Mouse (Mus musculus): Measurements from ENCODE around the gene Pif1. TPM values are rescaled to one million over a fixed set of nuclear protein-coding genes. Genes with fewer than 3 reads are reported as not detected.

Gene Pif1
- total and polyA plus RNA-seq, 2 experiments from 2014 or later: 1.0 to 3.7 TPM

DNA sequence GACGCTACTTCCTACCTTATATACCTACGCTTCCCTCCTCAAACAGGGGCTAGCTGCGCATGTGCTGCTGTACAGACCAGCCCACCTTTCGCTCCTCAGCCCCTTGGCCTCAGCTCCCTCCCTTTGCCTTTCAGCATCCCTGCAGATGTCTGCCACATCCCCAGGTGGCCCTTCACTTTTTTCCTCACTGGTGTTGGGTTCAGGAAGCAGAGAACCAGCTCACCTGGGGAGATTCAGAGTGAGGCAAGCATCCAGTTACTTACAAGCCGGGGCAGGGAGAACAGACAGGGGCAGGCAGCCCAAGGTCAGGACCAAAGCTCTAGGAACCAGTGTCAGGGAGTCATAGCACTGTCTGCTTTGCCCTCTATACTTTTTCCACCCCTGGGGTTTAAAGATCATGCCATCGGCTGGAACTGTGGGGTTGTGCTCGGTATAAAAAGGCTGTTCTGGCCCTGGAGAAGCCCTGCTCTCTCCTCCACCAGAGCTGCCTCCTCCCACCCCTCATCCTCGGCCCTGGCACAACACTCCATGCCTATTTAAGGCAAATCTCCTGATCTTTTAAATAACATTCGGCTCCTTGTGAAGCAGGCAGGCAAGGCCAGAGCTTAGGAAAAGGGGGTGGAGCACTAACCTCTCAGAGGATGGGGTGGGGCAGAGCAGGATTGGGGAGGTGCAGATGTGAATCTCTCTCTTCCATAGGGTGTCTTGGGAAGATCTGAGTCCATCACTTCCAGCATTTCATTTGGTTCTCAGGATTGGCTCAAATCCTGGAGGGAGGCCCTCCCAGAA lies 19.6 kb downstream of the Pif1 start:
- Histone ChIP-seq H3K4me1 (ENCODE audit: insufficient read depth) (no peaks in the 10 kb centered on the region), H3K9ac (no peak overlapping the region), H3K9me3 (ENCODE audit: low read length) (no peaks in the 10 kb centered on the region), H3K4me3 (ENCODE audit: low read depth, low read length) (no peak overlapping the region), H3K4me2 (ENCODE audit: low read depth) (no peak overlapping the region), H3K27ac (ENCODE audit: low read depth, low read length) (no peak overlapping the region), H3K27me3 (ENCODE audit: insufficient read depth, low read length) (no peaks in the 10 kb centered on the region), H3K36me3 (ENCODE audit: insufficient read depth) (no peaks in the 10 kb centered on the region)
- no peak for DNase-seq
- no peak for TF ChIP-seq CTCF (IDR thresholded peaks at IDR 0.05; ENCODE audit: low read depth)
- WGBS: 44% methylated on average over 9 of the region's 9 CpGs
- no peak for ATAC-seq

GRCm38 (mm10) chr9:65607120-65607519 lies 20.2 kb downstream of the Pif1 start:
- DNase-seq (no peak), ATAC-seq (no peak)
- Histone ChIP-seq H3K27ac (ENCODE audit: low read depth, low read length) (no peak overlapping the region), H3K27me3 (ENCODE audit: insufficient read depth, low read length) (no peaks in the 10 kb centered on the region), H3K9me3 (ENCODE audit: low read length) (no peaks in the 10 kb centered on the region), H3K9ac (no peak overlapping the region), H3K4me2 (ENCODE audit: low read depth) (no peak overlapping the region), H3K4me3 (ENCODE audit: low read depth, low read length) (no peak overlapping the region), H3K36me3 (ENCODE audit: insufficient read depth) (no peaks in the 10 kb centered on the region), H3K4me1 (ENCODE audit: insufficient read depth) (no peaks in the 10 kb centered on the region)
- 24% methylated on average over 2 of the region's 2 CpGs for whole genome bisulfite sequencing
- no peak for TF ChIP-seq CTCF (IDR thresholded peaks at IDR 0.05; ENCODE audit: low read depth)

- Histone ChIP-seq H3K36me3 (ENCODE audit: insufficient read depth) (no peaks in the 10 kb centered on the region), H3K27ac (ENCODE audit: low read depth, low read length) (no peak overlapping the region), H3K4me3 (ENCODE audit: low read depth, low read length) (no peak overlapping the region), H3K27me3 (ENCODE audit: insufficient read depth, low read length) (no peaks in the 10 kb centered on the region), H3K9ac (no peak overlapping the region), H3K9me3 (ENCODE audit: low read length) (no peaks in the 10 kb centered on the region), H3K4me2 (ENCODE audit: low read depth) (no peak overlapping the region), H3K4me1 (ENCODE audit: insufficient read depth) (no peaks in the 10 kb centered on the region)
- no peak for DNase-seq
- 91% methylated on average over 5 of the region's 5 CpGs for WGBS
- no peak for TF ChIP-seq CTCF (IDR thresholded peaks at IDR 0.05; ENCODE audit: low read depth)
- no peak for ATAC-seq
These were observed 25.1 kb downstream of the Pif1 start for GRCm38 (mm10) chr9:65611969-65612486.

DNA sequence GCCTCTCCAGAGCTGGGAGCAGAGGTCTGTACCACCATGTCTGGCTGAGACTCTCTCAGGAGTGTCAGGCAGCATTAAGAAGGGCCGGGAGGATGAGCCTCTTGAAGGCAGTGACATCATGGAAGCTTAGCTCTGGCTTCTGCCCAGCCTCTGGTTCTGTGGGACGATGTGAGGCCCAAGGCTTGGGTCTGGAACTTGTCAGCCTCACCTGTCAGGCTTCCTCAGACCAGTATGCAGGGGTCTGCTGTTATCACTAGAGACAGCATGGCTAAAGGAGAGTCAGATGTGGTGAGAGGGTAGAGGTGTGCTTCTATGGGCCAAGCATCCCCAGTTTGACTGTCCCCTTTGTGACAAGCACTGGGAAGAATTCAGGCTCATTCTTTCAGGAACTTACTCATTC lies 26.1 kb downstream of the Pif1 start:
- H3K27ac ChIP-seq (ENCODE audit: low read depth, low read length): no peak overlapping the region
- H3K27me3 ChIP-seq (ENCODE audit: insufficient read depth, low read length): no peaks in the 10 kb centered on the region
- no peak overlapping the region for H3K4me2 ChIP-seq (ENCODE audit: low read depth)
- no peak for ATAC-seq
- WGBS: 54% methylated on average over 2 of the region's 2 CpGs
- DNase-seq: no peak
- no peak for TF ChIP-seq CTCF (IDR thresholded peaks at IDR 0.05; ENCODE audit: low read depth)
- H3K36me3 ChIP-seq (ENCODE audit: insufficient read depth): no peaks in the 10 kb centered on the region
- H3K9ac ChIP-seq: no peak overlapping the region
- no peaks in the 10 kb centered on the region for H3K4me1 ChIP-seq (ENCODE audit: insufficient read depth)
- no peak overlapping the region for H3K4me3 ChIP-seq (ENCODE audit: low read depth, low read length)
- no peaks in the 10 kb centered on the region for H3K9me3 ChIP-seq (ENCODE audit: low read length)

GRCm38 (mm10) chr9:65619311-65619710 lies 32.4 kb downstream of the Pif1 start:
- H3K9me3 ChIP-seq (ENCODE audit: low read length): no peaks in the 10 kb centered on the region
- no peak overlapping the region for H3K27ac ChIP-seq (ENCODE audit: low read depth, low read length)
- H3K4me2 ChIP-seq (ENCODE audit: low read depth): no peak overlapping the region
- DNase-seq (no peak), ATAC-seq (no peak)
- H3K9ac ChIP-seq: no peak overlapping the region
- TF ChIP-seq CTCF (IDR thresholded peaks at IDR 0.05; ENCODE audit: low read depth): no peak
- H3K36me3 ChIP-seq (ENCODE audit: insufficient read depth): no peaks in the 10 kb centered on the region
- no peaks in the 10 kb centered on the region for H3K4me1 ChIP-seq (ENCODE audit: insufficient read depth)
- 64% methylated on average over 3 of the region's 3 CpGs for WGBS
- H3K4me3 ChIP-seq (ENCODE audit: low read depth, low read length): no peak overlapping the region
- no peaks in the 10 kb centered on the region for H3K27me3 ChIP-seq (ENCODE audit: insufficient read depth, low read length)

DNA sequence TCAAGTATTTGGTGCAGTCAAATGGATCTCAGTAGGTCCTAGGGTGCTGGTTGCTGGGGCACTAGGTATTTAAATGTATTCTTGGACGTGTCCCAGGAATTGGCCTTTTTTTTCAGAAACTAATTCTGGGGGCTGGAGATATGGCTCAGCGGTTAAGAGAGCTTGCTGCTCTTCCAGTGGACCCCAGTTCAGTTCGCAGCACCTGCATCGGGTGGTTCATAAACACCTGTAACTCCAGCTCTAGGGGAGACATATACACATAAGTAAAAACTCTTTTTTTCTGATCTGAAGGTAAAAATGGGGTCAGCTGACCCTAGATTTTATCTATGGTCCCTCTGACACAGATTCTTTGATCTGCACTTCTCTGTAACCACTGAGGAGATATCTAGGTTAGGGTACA lies 34.2 kb downstream of the Pif1 start:
- TF ChIP-seq CTCF (IDR thresholded peaks at IDR 0.05; ENCODE audit: low read depth): no peak

DNA sequence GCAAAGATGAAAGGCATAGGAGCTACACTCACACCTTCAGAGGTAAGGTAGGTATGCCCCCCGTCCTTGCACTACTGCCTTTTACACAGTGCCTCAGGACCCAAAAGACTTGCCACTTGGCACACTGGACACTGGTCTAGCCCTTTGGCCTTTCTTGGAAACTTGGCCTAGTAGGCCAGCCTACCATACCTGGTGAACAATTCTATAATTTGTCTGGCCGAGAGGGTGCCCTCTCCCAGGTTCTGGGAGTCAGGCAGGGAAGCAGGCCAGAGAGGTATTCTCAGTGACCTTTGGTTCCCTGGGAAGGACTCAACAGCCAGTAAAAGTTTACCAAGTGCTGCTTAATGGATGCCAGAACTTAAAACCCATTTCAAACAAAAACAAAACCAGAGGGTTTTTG lies 34.7 kb downstream of the Pif1 start:
- DNase-seq (no peak), ATAC-seq (no peak)
- H3K4me1 ChIP-seq (ENCODE audit: insufficient read depth): no peaks in the 10 kb centered on the region
- no peak overlapping the region for H3K27ac ChIP-seq (ENCODE audit: low read depth, low read length)
- no peak for TF ChIP-seq CTCF (IDR thresholded peaks at IDR 0.05; ENCODE audit: low read depth)
- H3K36me3 ChIP-seq (ENCODE audit: insufficient read depth): no peaks in the 10 kb centered on the region
- 80% methylated on average over 2 of the region's 2 CpGs for WGBS
- no peak overlapping the region for H3K4me3 ChIP-seq (ENCODE audit: low read depth, low read length)
- no peaks in the 10 kb centered on the region for H3K9me3 ChIP-seq (ENCODE audit: low read length)
- no peak overlapping the region for H3K4me2 ChIP-seq (ENCODE audit: low read depth)
- H3K9ac ChIP-seq: no peak overlapping the region
- H3K27me3 ChIP-seq (ENCODE audit: insufficient read depth, low read length): no peaks in the 10 kb centered on the region

More for the DNA sequence above, 34.2 kb downstream of the Pif1 start:
- Histone ChIP-seq H3K4me2 (ENCODE audit: low read depth) (no peak overlapping the region), H3K27ac (ENCODE audit: low read depth, low read length) (no peak overlapping the region), H3K9me3 (ENCODE audit: low read length) (no peaks in the 10 kb centered on the region), H3K4me1 (ENCODE audit: insufficient read depth) (no peaks in the 10 kb centered on the region), H3K36me3 (ENCODE audit: insufficient read depth) (no peaks in the 10 kb centered on the region), H3K27me3 (ENCODE audit: insufficient read depth, low read length) (no peaks in the 10 kb centered on the region), H3K9ac (no peak overlapping the region), H3K4me3 (ENCODE audit: low read depth, low read length) (no peak overlapping the region)
- no peak for ATAC-seq
- DNase-seq: no peak
- 87% methylated on average over 4 of the region's 4 CpGs for WGBS

Data from forebrain, postnatal 0 days (tissue).